Mouse (Mus musculus) heart, postnatal 0 days (tissue): ENCODE measurements around the gene Olfr279. TPM values are rescaled to one million over a fixed set of nuclear protein-coding genes. Genes with fewer than 3 reads are reported as not detected.

Experiments used
- ATAC-seq: fragments of 200-750 bp; cut with Nextera tagmentation; 2 replicates; pipeline ENCODE4 v1.8.0; 2017; ENCODE audit warnings: low read depth, moderate number of reproducible peaks, moderate library complexity; ENCODE audit not compliant: insufficient read depth
- DNase-seq: peaks from one replicate; pipeline ENCODE4 v3.0.0-alpha.2; 2016; ENCODE audit warnings: low spot score
- H3K27ac ChIP-seq: fragments of 300-500 bp; sonication (generic); 2 replicates; pipeline ENCODE4 v1.5.1; 2014; ENCODE audit warnings: low read depth, mild to moderate bottlenecking
- H3K27me3 ChIP-seq: fragments of 300-500 bp; sonication (generic); 2 replicates; pipeline ENCODE4 v1.6.1; 2014; ENCODE audit warnings: low read length, mixed read lengths; ENCODE audit not compliant: control insufficient read depth, insufficient read depth
- H3K36me3 ChIP-seq: fragments of 300-500 bp; sonication (generic); replicated peaks from 2 replicates; pipeline ENCODE4 v1.6.1; 2014; ENCODE audit warnings: low read length, mixed read lengths; ENCODE audit not compliant: control insufficient read depth, insufficient read depth
- H3K4me1 ChIP-seq: fragments of 300-500 bp; sonication (generic); 2 replicates; pipeline ENCODE4 v1.6.1; 2014; ENCODE audit warnings: antibody characterized with exemption; ENCODE audit not compliant: control insufficient read depth, insufficient read depth
- H3K4me2 ChIP-seq: fragments of 300-500 bp; sonication (generic); 2 replicates; pipeline ENCODE4 v1.6.1; 2014; ENCODE audit warnings: low read depth, mild to moderate bottlenecking, low read length, moderate library complexity
- H3K4me3 ChIP-seq: fragments of 300-500 bp; sonication (generic); 2 replicates; pipeline ENCODE4 v1.5.1; 2014; ENCODE audit warnings: low read depth, low read length
- H3K9ac ChIP-seq: fragments of 300-500 bp; sonication (generic); replicated peaks from 2 replicates; pipeline ENCODE4 v1.6.1; 2014; ENCODE audit warnings: low read depth, low read length, mixed read lengths
- H3K9me3 ChIP-seq: fragments of 300-500 bp; sonication (generic); replicated peaks from 2 replicates; pipeline ENCODE4 v1.6.1; 2016; ENCODE audit warnings: low read length; ENCODE audit not compliant: control insufficient read depth
- CTCF ChIP-seq: IDR thresholded peaks from 2 replicates; pipeline ENCODE4 v1.5.1; 2016; ENCODE audit warnings: antibody characterized with exemption, control low read depth, low read depth
- EP300 ChIP-seq: IDR thresholded peaks from 2 replicates; pipeline ENCODE4 v1.6.1; 2016; ENCODE audit warnings: antibody characterized with exemption, low read depth
- WGBS: fragments of 180-500 bp; shearing (Covaris S2); extraction: QIAGEN DNeasy Blood & Tissue Kit; methylation state at CpG from one replicate; pipeline ENCODE4 v1.1.7; 2014; 5-methylcytosine and 5-hydroxymethylcytosine counted together
- polyA plus RNA-seq: library from polyadenylated mRNA; unstranded; fragments of >200 nt; fragmentation: Nextera tagmentation; extraction: Ambion mirVana; gene quantifications from 2 replicates; pipeline ENCODE4 v1.2.1, GENCODE M21; 2015
- total RNA-seq: library from RNA; depleted of rRNA; stranded (reverse); fragments of >200 nt; gene quantifications from 2 replicates; pipeline ENCODE4 v1.2.3, GENCODE M21; 2014; ENCODE audit warnings: low replicate concordance

Olfr279 gene
- total and polyA plus RNA-seq, 2 experiments from 2014 or later = not detected

- peaks cover 9% of the 10 kb centered on the region for H3K4me1 ChIP-seq
- peak; percentile 56 for DNase-seq
- no peaks in the 10 kb centered on the region for H3K27me3 ChIP-seq
- H3K36me3 ChIP-seq = peaks cover 48% of the 10 kb centered on the region
- H3K9ac ChIP-seq = no peak overlapping the region
- no peak overlapping the region for H3K4me3 ChIP-seq
- H3K27ac ChIP-seq = no peak overlapping the region
- 64% methylated on average over 16 of the region's 16 CpGs for WGBS
- no peak for TF ChIP-seq EP300
- peak; percentile 93 for TF ChIP-seq CTCF
- H3K4me2 ChIP-seq = no peak overlapping the region
- no peak for ATAC-seq
- no peaks in the 10 kb centered on the region; the same call in 1 of the 2 replicates for H3K9me3 ChIP-seq
Observed at GRCm38 (mm10) chr15:98517380-98518355, 25.5 kb downstream of the Olfr279 start.

- no peak for ATAC-seq
- Histone ChIP-seq H3K9me3 (no peaks in the 10 kb centered on the region), H3K4me2 (no peak overlapping the region), H3K4me3 (no peak overlapping the region), H3K36me3 (peaks cover 80% of the 10 kb centered on the region), H3K27ac (no peak overlapping the region), H3K27me3 (no peaks in the 10 kb centered on the region), H3K9ac (no peak overlapping the region), H3K4me1 (no peaks in the 10 kb centered on the region)
- no peak for TF ChIP-seq EP300
- TF ChIP-seq CTCF = no peak
- no peak for DNase-seq
- WGBS = 84% methylated on average over 3 of the region's 3 CpGs
Observed at GRCm38 (mm10) chr15:98521245-98521644, 29.0 kb downstream of the Olfr279 start.

GRCm38 (mm10) chr15:98526057-98526456, 33.9 kb downstream of the Olfr279 start:
- no peak overlapping the region for H3K4me2 ChIP-seq
- no peak for TF ChIP-seq EP300
- TF ChIP-seq CTCF = no peak
- H3K9ac ChIP-seq = no peak overlapping the region
- WGBS = 58% methylated on average over 5 of the region's 5 CpGs
- no peaks in the 10 kb centered on the region for H3K9me3 ChIP-seq
- ATAC-seq = no peak
- DNase-seq = no peak
- H3K27me3 ChIP-seq = no peaks in the 10 kb centered on the region
- no peak overlapping the region for H3K27ac ChIP-seq
- H3K4me1 ChIP-seq = no peaks in the 10 kb centered on the region
- H3K36me3 ChIP-seq = peaks cover 95% of the 10 kb centered on the region
- H3K4me3 ChIP-seq = no peak overlapping the region

GRCm38 (mm10) chr15:98527056-98527771, 35.0 kb downstream of the Olfr279 start:
- Histone ChIP-seq H3K4me1 (peaks cover 2% of the 10 kb centered on the region; the same call in 1 of the 2 replicates), H3K36me3 (peaks cover 89% of the 10 kb centered on the region), H3K27me3 (no peaks in the 10 kb centered on the region), H3K9ac (no peak overlapping the region), H3K4me3 (no peak overlapping the region), H3K4me2 (no peak overlapping the region), H3K27ac (no peak overlapping the region), H3K9me3 (no peaks in the 10 kb centered on the region)
- DNase-seq = no peak
- ATAC-seq = no peak
- 97% methylated on average over 5 of the region's 5 CpGs for WGBS
- no peak for TF ChIP-seq CTCF
- no peak for TF ChIP-seq EP300

- no peak overlapping the region for H3K9ac ChIP-seq
- TF ChIP-seq EP300 (no peak), CTCF (no peak)
Observed at GRCm38 (mm10) chr15:98528066-98528563, 35.9 kb downstream of the Olfr279 start.

More at GRCm38 (mm10) chr15:98528066-98528563, 35.9 kb downstream of the Olfr279 start:
- H3K36me3 ChIP-seq = peaks cover 80% of the 10 kb centered on the region
- H3K4me3 ChIP-seq = no peak overlapping the region
- no peaks in the 10 kb centered on the region for H3K9me3 ChIP-seq
- DNase-seq = no peak
- ATAC-seq = no peak
- 70% methylated on average over 5 of the region's 5 CpGs for WGBS
- peaks cover 11% of the 10 kb centered on the region; the same call in 1 of the 2 replicates for H3K4me1 ChIP-seq
- no peak overlapping the region for H3K4me2 ChIP-seq
- H3K27ac ChIP-seq = no peak overlapping the region
- H3K27me3 ChIP-seq = no peaks in the 10 kb centered on the region
